Mouse (Mus musculus) limb, embryonic 15.5 days (tissue): ENCODE results near the gene H2afj. TPM values are rescaled to one million over a fixed set of nuclear protein-coding genes. Genes with fewer than 3 reads are reported as not detected.
A peak's percentile ranks its signal among the peaks of the same experiment; 100 is the strongest.

ENCODE experiments used
- ATAC-seq: fragments of 200-750 bp; cut with Nextera tagmentation; 2 replicates; pipeline ENCODE4 v1.8.0; 2017; ENCODE audit warnings: low read depth, moderate TSS enrichment; ENCODE audit not compliant: insufficient number of reproducible peaks, low FRiP score, low TSS enrichment
- H3K27ac ChIP-seq: fragments of 300-500 bp; sonication (generic); 2 replicates; pipeline ENCODE4 v1.5.1; 2015; ENCODE audit warnings: moderate library complexity, mild to moderate bottlenecking, inconsistent platforms
- H3K27me3 ChIP-seq: fragments of 300-500 bp; sonication (generic); 2 replicates; pipeline ENCODE4 v1.6.1; 2015; ENCODE audit warnings: inconsistent platforms
- H3K36me3 ChIP-seq: fragments of 300-500 bp; sonication (generic); 2 replicates; pipeline ENCODE4 v1.6.1; 2015; ENCODE audit warnings: inconsistent platforms
- H3K4me1 ChIP-seq: fragments of 300-500 bp; sonication (generic); 2 replicates; pipeline ENCODE4 v1.6.1; 2015; ENCODE audit warnings: inconsistent platforms
- H3K4me2 ChIP-seq: fragments of 300-500 bp; sonication (generic); 2 replicates; pipeline ENCODE4 v1.6.1; 2015; ENCODE audit warnings: mild to moderate bottlenecking, inconsistent platforms
- H3K4me3 ChIP-seq: fragments of 300-500 bp; sonication (generic); 2 replicates; pipeline ENCODE4 v1.5.1; 2015; ENCODE audit warnings: mild to moderate bottlenecking, inconsistent platforms
- H3K9ac ChIP-seq: fragments of 300-500 bp; sonication (generic); 2 replicates; pipeline ENCODE4 v1.6.1; 2015; ENCODE audit warnings: inconsistent platforms
- H3K9me3 ChIP-seq: fragments of 300-500 bp; sonication (generic); 2 replicates; pipeline ENCODE4 v1.6.1; 2016; ENCODE audit warnings: inconsistent platforms
- WGBS: fragments of 180-500 bp; shearing (Covaris S2); methylation state at CpG from one replicate; pipeline ENCODE4 v1.1.7; 2015; 5-methylcytosine and 5-hydroxymethylcytosine counted together
- microRNA-seq: library from miRNA; unstranded; fragments of <30 nt; microRNA quantifications from one replicate; pipeline ENCODE4, GENCODE M21; 2016
- polyA plus RNA-seq: library from polyadenylated mRNA; unstranded; fragments of >200 nt; fragmentation: Nextera tagmentation; extraction: Ambion mirVana; gene quantifications from 2 replicates; pipeline ENCODE4 v1.2.1, GENCODE M21; 2015

H2afj gene
- polyA plus RNA-seq, 1 experiment from 2014 or later = 142 TPM

DNA sequence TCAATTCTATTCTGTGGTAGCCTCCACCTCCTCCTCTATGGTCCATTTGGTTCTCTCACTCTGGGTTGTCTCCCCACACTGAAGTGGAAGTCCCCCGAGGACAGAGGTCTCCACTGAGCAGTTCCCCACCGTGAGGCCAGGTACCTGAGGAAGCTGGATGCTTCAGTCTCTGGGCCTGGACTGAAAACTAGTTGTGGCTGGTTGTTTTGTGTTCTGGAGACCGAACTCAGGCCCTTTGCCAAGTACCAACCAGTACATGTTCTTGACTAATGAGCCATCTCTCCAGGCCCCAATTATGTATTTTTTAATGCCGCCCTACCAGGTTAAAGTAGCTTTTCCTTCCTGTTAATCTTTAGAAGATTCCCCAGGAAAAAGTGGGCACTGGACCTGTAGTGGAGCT is 44.3 kb downstream of the H2afj start:
- Histone ChIP-seq H3K27me3 (no peaks in the 10 kb centered on the region), H3K4me3 (no peak overlapping the region), H3K36me3 (no peaks in the 10 kb centered on the region), H3K9ac (no peak overlapping the region), H3K4me1 (peaks cover 21% of the 10 kb centered on the region), H3K4me2 (no peak overlapping the region), H3K27ac (peak overlapping the region; percentile 30), H3K9me3 (no peaks in the 10 kb centered on the region)
- 66% methylated on average over 4 of the region's 4 CpGs for WGBS
- ATAC-seq = no peak

DNA sequence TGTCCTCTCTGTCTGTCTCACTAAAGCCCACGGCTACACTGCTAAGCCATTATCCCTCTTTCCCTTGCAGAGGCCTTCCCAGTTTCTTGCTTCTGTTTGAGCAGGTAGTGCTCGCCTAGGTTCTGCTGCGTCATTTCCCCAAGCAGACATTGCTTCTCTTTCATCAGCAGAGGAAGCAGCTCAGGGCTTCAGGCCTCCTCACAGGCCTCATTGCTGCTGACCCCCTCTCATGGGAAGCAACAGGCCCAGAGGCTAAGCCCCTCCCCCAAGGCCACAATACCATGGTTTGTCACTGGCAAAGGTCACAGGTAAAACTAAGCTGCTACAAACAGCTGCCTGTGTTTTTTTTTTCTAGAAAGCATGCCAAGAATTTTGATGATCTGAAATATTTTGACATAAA is 44.7 kb downstream of the H2afj start:
- Histone ChIP-seq H3K9me3 (no peaks in the 10 kb centered on the region), H3K4me2 (no peak overlapping the region), H3K9ac (no peak overlapping the region), H3K4me1 (peaks cover 25% of the 10 kb centered on the region), H3K4me3 (no peak overlapping the region), H3K27ac (peak overlapping the region; percentile 30; the same call in 1 of the 2 replicates), H3K36me3 (no peaks in the 10 kb centered on the region), H3K27me3 (no peaks in the 10 kb centered on the region)
- no peak for ATAC-seq
- 29% methylated on average over 3 of the region's 3 CpGs for WGBS

DNA sequence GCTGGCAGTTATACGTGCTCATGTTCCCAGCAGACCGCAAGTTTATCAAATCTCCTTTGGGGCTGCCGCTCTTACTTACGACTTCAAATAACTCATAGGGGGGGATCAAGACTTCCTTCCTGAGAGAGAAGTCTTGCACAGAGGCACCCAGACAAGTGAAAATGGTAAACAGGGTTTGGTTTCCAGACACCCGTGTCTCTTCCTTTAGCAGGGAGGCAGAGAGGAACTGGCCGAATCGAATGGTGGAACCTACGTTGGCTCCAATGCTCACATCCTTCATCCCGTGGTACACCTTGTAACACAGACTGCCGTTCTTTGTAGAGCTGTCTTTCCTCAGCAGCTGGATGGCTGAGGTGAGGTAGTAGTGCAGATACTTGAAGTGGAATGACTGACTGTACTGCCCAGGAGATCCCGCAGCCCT is 46.3 kb downstream of the H2afj start:
- no peaks in the 10 kb centered on the region for H3K36me3 ChIP-seq
- no peak overlapping the region for H3K9ac ChIP-seq
- no peak for ATAC-seq
- no peak overlapping the region for H3K4me2 ChIP-seq
- 81% methylated on average over 11 of the region's 11 CpGs for WGBS
- no peak overlapping the region for H3K27ac ChIP-seq
- H3K4me1 ChIP-seq = peaks cover 27% of the 10 kb centered on the region
- no peaks in the 10 kb centered on the region for H3K9me3 ChIP-seq
- no peaks in the 10 kb centered on the region for H3K27me3 ChIP-seq
- no peak overlapping the region for H3K4me3 ChIP-seq

DNA sequence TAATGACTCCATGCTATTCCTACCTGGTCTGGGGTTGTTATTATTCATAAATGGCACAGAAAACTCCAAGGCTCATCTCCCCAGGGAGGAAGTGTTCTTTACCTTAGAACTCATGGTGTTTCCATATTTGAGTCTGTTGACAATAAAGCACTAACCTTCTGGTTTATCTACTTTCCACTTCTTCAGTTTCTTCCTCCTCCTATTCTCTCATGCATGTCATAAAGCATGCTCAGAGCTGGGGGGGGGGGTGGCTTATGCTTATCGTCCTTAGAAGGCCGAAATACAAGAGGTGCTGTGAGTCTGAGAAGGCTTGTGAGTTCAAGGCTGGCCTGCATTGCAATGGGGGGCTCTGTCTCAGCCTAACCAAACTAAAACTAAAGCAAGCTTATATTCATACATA is 47.1 kb downstream of the H2afj start:
- 85% methylated on average over 2 of the region's 2 CpGs for WGBS
- Histone ChIP-seq H3K9me3 (no peaks in the 10 kb centered on the region), H3K4me2 (no peak overlapping the region), H3K9ac (no peak overlapping the region), H3K4me3 (no peak overlapping the region), H3K27ac (no peak overlapping the region), H3K36me3 (no peaks in the 10 kb centered on the region), H3K27me3 (no peaks in the 10 kb centered on the region), H3K4me1 (peaks cover 27% of the 10 kb centered on the region)
- no peak for ATAC-seq

DNA sequence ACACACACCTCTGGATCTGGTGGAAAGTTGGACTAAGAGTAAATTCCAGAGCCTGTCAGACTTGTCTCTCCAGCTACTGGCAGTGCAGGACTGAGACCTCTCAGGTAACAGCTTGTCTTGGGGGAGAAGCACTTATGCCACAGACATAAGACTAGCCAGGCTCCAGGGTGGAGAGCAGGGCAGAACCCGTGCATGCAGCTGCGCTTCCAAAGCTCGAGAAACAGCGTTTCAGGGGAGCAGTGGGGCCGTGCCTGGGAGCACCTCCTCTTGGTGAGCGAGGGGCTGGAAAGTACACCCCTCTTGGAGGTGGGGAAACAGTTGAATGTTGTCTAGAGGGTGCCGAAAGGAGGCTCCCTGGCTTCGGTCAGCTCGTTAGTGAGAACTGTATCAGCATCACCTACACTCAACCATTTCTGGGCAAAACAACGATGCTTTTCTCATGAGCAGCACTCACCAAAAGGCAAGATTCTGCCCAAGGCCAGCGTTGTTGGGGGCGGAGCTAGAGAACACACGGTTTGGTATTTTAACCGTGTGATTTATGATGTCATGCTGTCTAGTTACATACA is 48.1 kb downstream of the H2afj start:
- 29% methylated on average over 14 of the region's 14 CpGs for WGBS
- H3K4me3 ChIP-seq = peak overlapping the region; percentile 16

DNA sequence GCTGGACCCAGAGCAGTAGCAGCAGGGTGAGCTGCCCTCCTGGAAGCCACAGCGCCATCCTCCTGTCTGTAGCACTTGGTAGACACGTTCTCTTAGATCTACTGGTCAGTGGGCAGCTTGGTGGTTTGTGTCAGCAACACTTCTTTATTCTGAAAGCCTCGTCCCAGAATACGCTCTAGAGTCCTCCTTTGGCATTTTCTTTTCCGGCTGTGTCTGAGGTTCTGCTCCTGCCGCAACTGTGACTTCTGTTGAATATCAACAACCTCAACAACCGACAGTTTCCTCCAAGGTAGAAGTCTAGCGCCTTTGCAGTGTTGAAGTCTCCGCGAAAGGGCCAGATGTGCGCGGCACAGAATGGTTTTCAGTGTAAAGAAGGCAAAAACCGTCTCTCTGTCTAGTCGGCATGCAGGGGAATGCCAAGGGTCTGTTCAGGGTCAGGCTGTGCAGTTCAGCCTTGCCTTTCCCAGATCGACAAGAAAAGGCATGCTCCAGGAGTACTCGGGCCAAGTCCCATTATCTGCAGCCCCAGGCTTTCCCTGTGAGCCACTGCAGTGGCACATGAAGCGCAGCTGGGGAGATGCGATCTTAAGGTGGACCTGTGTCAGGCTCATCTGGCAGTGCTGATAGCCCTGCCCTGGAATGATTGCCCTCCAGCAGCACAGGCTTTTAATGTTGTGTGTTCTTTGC is 49.3 kb downstream of the H2afj start, which contains the start of gene Art4:
Art4 (minus strand) TSS at position 548 of the 687 bp plus-strand sequence.
- no peak for ATAC-seq
- 52% methylated on average over 18 of the region's 18 CpGs for WGBS

More for the DNA sequence above, 48.1 kb downstream of the H2afj start:
- no peaks in the 10 kb centered on the region for H3K27me3 ChIP-seq
- H3K4me1 ChIP-seq = peaks cover 27% of the 10 kb centered on the region
- H3K9ac ChIP-seq = no peak overlapping the region
- H3K4me2 ChIP-seq = no peak overlapping the region
- peak overlapping the region; percentile 85 for H3K27ac ChIP-seq
- ATAC-seq = peak; percentile 44; the same call in 1 of the 2 replicates
- no peaks in the 10 kb centered on the region for H3K9me3 ChIP-seq
- H3K36me3 ChIP-seq = no peaks in the 10 kb centered on the region

DNA sequence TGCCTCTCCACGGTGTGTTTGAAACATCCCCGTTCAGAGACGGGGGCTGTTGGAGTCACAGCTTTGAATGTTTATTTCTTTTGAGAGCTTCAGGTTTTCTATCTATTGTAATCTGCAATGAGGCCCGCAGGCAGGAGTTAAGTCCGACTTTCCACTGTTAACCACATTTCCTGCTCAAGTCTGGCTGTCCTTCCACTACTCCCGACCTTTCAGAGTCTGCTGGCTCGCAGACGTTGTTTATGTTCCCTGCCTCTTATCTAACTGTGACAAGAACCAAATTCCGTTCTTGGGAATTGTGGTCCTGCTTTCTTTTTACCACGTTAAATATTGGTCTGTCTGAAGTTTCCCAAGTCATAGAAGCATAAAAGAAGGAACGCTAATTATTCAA is 49.8 kb downstream of the H2afj start:
- Histone ChIP-seq H3K27me3 (no peaks in the 10 kb centered on the region), H3K9ac (no peak overlapping the region), H3K4me2 (peak overlapping the region; percentile 15), H3K4me3 (peak overlapping the region; percentile 17; the same call in 1 of the 2 replicates), H3K4me1 (peaks cover 21% of the 10 kb centered on the region), H3K27ac (no peak overlapping the region), H3K9me3 (no peaks in the 10 kb centered on the region), H3K36me3 (no peaks in the 10 kb centered on the region)
- no peak for ATAC-seq
- WGBS = 16% methylated on average over 11 of the region's 11 CpGs

More for the DNA sequence above, 49.3 kb downstream of the H2afj start, which contains the start of gene Art4:
- no peaks in the 10 kb centered on the region for H3K27me3 ChIP-seq
- H3K9me3 ChIP-seq = no peaks in the 10 kb centered on the region
- peak within 1 kb of the TSS; percentile 15 for H3K4me2 ChIP-seq
- peak within 1 kb of the TSS; percentile 17; the same call in 1 of the 2 replicates for H3K4me3 ChIP-seq
- H3K4me1 ChIP-seq = peaks cover 26% of the 10 kb centered on the region
- no peak within 1 kb of the TSS for H3K9ac ChIP-seq
- 0 out of 2 replicates have a peak within 1 kb of the TSS, but pooled peaks have one; percentile 12 for H3K27ac ChIP-seq
- H3K36me3 ChIP-seq = no peaks in the 10 kb centered on the region

DNA sequence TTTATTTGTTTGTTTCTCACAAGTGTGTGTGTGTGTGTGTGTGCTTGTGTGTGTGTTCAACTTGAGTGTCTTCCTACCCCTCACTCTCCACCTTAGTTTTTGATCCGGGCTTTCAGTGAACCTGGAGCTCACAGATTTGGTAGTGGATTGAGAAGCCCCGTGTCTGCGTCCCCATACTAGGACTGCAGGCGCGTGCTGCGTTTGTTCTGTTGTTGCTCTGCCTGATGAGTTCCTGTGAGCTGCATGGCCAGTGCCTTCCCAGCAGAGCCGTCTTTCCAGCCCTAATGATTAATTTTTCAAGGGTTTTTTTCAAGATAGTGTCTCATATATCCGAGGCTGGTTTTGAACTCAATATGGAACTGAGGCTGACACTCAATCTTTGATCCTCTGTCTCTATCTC is 50.4 kb downstream of the H2afj start:
- Histone ChIP-seq H3K36me3 (no peaks in the 10 kb centered on the region), H3K27ac (no peak overlapping the region), H3K4me3 (no peak overlapping the region), H3K4me2 (no peak overlapping the region), H3K4me1 (peaks cover 20% of the 10 kb centered on the region), H3K9me3 (no peaks in the 10 kb centered on the region), H3K9ac (no peak overlapping the region), H3K27me3 (no peaks in the 10 kb centered on the region)
- no peak for ATAC-seq
- WGBS = 61% methylated on average over 8 of the region's 8 CpGs

Small RNA genes within 50 kb of the gene (microRNA-seq; reads per million reads assigned to microRNA genes)
- gene Gm44364 = not detected

Other genes starting within 250 kb of the H2afj start
- gene Plbd1, start 146.3 kb upstream of the H2afj start, polyA plus RNA-seq = 35.1 and 35.8 TPM in 2 replicates
- 0.06 and 0.07 TPM in 2 replicates for gene Gucy2c, start 26.5 kb upstream of the H2afj start, polyA plus RNA-seq
- 0.25 and 0.54 TPM in 2 replicates for gene Hist4h4, start 3.8 kb upstream of the H2afj start, polyA plus RNA-seq
- gene BC049715, start 19.4 kb downstream of the H2afj start, polyA plus RNA-seq = 1.1 and 1.4 TPM in 2 replicates
- gene Wbp11, start 20.0 kb downstream of the H2afj start, polyA plus RNA-seq = 90.4 and 90.9 TPM in 2 replicates
- 0.56 and 0.62 TPM in 2 replicates for gene Smco3, start 27.2 kb downstream of the H2afj start, polyA plus RNA-seq
- 2.9 and 3.9 TPM in 2 replicates for gene Art4, start 49.5 kb downstream of the H2afj start, polyA plus RNA-seq
- 350 and 381 TPM in 2 replicates for gene Mgp, start 67.6 kb downstream of the H2afj start, polyA plus RNA-seq
- 0.53 and 0.72 TPM in 2 replicates for gene Erp27, start 113.9 kb downstream of the H2afj start, polyA plus RNA-seq
- 0.19 TPM in 1 of 2 replicates, not detected in the other for gene Pde6h, start 115.6 kb downstream of the H2afj start, polyA plus RNA-seq
- gene Arhgdib, start 133.7 kb downstream of the H2afj start, polyA plus RNA-seq = 166 and 167 TPM in 2 replicates